Mouse (Mus musculus) G1E (cell line): ENCODE measurements around the gene Timm8b.

Experiments used
- CTCF ChIP-seq: IDR thresholded peaks from 2 replicates; pipeline ENCODE4 v1.5.1; 2012; ENCODE audit warnings: low read depth, low read length, inconsistent platforms, mixed read lengths
- GATA1 ChIP-seq: IDR thresholded peaks from 2 replicates; pipeline ENCODE4 v1.6.1; 2012; ENCODE audit warnings: borderline replicate concordance, low read length, inconsistent platforms, mixed read lengths
- TAL1 ChIP-seq: conservative IDR thresholded peaks from 2 replicates; pipeline ENCODE4 v1.6.1; 2012; ENCODE audit warnings: low read depth, low read length, inconsistent platforms, mixed read lengths

- TF ChIP-seq GATA1 (no peak), CTCF (no peak), TAL1 (no peak)
These were observed 10.8 kb upstream of the Timm8b start for GRCm38 (mm10) chr9:50592955-50593354.
